Mouse (Mus musculus) layer of hippocampus, adult 11-12 months (tissue): ENCODE data around the gene Susd5.
A peak's percentile ranks its signal among the peaks of the same experiment; 100 is the strongest.
"Not testable (repeated sequence)": the region's sequence is repeated elsewhere in the genome, so short reads cannot be mapped to it uniquely, and the experiment has no call there.

Source experiments
- DNase-seq: peaks from one replicate; pipeline ENCODE4 v3.0.0; 2022; ENCODE audit warnings: low spot score

The Susd5 gene

DNA sequence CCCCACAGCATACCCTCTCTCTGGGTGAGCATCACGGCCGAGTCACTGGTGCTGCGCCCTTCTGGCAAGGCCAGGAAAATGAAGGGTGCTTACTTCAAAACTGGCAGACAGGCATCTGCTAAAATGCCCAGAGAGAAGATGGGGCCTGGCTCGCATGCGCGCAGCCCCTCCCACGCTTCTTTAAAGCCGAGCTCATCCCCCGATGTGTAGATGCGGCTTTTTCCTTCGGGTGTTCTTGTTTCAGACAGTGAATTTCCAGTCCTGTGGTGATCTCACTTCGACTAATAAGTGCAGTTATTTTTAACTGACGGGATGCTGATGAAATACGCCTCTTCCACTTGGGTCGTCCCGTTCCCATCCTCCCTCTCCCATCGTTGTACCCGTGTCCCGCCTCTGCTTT lies 16.7 kb downstream of the Susd5 start:
- DNase-seq: peak; percentile 11

- no peak for DNase-seq
Measured at GRCm38 (mm10) chr9:114086422-114086821, 29.5 kb downstream of the Susd5 start.

DNA sequence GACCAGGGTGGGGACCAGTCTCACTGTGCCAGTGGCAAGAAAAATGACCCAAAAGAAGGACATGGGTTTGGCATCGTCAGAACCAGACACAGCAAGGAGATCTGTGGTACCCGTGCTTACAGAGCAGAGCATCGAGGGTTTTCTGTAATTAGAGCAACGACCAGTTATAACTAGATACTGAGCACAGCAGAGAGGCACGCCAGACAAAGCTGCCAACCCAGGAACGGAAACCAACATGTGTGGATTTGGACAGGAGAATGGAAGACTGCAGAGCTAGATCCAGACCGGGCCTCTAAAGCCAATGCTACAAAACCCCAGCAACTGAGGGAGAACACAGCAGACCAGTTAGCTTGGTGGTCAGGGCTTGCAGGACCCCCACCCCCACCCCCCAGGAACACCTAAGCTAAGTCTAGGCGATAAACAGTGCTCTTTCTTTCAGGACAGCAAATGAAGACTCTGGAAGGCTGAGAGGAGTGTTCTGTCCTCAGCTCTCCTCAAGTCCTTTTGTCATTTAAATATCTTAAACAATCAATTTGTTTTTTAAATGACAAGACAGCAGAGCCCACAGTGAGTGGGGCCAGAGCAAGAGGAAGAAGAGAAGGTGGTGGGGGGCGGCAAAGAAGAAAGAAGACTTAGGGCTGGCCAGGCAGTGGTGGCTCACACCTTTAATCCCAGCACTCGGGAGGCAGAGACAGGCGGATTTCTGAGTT lies 30.3 kb downstream of the Susd5 start:
- no peak for DNase-seq

GRCm38 (mm10) chr9:114088885-114089284 lies 31.9 kb downstream of the Susd5 start:
- DNase-seq: not testable (repeated sequence)

- peak; percentile 19 for DNase-seq
Measured at GRCm38 (mm10) chr9:114092188-114092587, 35.2 kb downstream of the Susd5 start.

- DNase-seq: no peak
Measured at GRCm38 (mm10) chr9:114094854-114095253, 37.9 kb downstream of the Susd5 start.

GRCm38 (mm10) chr9:114098716-114099302 lies 41.9 kb downstream of the Susd5 start:
- DNase-seq: no peak

DNA sequence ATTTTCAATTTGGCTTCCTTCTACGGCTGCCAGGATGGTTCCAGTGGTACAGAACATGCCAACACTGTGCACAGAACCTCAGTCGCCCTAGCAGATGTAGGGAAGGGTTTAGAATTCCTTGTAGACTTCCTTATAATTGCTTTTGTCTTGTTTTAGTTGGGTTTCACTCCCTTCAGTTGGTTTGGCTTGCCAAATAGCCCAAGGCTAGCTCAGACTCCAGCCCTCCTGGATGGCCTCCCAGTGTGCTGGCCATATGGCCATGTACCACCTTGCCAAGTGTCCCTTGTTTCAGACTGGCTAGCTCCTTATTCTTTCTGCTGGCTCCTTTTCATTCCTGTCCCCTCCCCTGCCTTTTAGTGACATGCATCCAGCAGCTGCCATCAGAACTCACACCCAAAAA lies 53.3 kb downstream of the Susd5 start:
- no peak for DNase-seq

DNA sequence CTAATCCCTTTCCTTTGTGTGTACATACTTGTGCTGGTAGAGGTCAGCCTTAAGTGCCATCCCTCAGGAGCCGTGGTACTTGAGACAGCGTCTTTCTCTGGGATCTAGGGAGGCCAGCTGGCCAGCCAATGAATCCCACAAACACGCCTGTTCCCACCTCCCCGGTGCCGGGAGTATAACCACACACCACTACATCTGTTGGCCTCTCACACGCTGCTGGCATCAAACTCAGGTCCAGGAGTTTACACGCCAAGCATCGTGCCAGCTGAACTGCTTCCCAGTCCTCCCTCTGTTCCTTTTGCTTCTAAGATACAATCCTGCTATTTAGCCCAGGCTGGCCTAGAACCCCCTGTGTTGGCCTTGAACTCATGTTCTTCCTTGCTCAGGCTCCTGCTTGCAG lies 54.2 kb downstream of the Susd5 start:
- DNase-seq: no peak

DNA sequence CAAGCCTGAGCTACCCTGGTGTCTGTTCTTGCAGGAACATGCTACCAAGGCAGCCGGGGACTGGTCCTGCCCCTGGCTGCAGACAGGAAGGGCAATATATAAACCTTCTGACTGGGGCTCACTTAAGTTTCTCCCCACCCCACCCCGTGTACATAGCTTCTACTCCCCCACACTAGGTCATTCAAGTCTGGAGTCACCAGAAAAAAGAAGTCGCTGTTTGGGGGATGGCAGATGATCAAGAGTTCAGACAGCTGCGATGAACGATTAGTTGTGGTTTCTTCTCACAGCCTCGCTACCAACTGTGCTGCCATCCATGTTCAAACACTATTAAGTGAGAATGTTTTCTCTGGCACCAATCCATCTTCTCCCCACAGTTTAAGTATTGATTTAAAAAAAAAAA lies 55.3 kb downstream of the Susd5 start:
- DNase-seq: no peak

DNA sequence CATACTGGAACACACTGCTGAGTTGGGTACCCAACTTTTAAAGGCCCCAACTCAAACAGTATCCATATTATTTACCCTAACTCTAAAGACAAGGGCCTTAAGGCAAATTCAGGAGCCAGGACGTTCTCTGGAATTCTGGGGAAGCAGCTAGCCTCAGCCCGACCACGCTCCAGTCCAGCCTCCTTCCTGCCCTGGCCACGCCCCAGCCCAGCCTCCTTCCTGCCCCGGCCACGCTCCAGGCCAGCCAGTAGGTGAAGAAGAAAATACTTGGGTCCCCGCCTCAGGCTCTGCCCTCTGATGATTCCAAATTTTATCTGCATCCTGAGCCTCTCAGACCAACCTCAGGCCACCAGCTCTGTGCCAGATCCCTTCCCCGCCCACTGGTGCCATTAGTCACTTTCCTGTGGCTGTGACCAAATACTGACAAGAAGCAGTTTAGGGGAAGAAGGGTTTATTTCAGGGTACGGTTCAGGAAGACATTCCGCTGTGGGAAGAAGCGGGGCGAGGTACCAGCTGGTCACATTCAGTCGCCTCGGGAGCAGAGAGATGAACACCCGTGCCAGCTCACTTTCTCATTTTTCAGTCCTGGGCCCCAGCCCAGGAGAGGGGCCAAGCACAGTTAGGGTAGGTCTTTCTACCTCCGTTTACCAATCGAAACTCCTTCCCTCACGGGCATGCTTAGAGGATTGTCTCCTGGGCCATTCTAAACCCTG lies 57.1 kb downstream of the Susd5 start:
- no peak for DNase-seq

GRCm38 (mm10) chr9:114116672-114117071 lies 59.7 kb downstream of the Susd5 start:
- DNase-seq: peak; percentile 81

- not testable (repeated sequence) for DNase-seq
Measured at GRCm38 (mm10) chr9:114122862-114123261, 65.9 kb downstream of the Susd5 start.

DNA sequence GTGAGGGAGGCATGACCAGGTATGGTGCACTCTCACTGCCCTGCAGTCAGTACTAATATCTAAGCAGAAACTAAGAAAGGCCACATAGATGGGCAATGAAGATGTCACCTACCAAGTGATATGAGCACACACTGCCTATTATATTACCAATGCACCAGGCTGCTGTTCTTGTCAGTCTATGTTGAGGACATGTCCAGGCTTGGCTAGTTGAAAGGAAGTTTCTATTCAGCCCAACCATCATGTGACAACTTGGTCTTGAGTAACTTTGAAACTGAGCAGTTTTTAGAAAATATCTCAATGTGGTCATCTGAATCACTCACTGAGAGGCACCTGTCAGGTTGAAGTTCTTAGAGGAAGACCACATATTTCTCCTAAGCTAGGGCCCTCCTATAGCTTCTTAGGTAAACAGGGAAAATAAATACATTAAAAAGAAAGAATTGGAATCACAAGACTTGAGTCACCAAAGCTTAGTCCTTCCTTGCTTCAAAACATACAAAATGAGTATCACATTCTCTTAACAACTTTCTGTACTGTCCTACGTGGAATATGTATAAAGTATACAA lies 72.4 kb downstream of the Susd5 start:
- not testable (repeated sequence) for DNase-seq
